Mouse (Mus musculus) limb, embryonic 13.5 days (tissue): ENCODE data around the gene Fam227b. TPM values are rescaled to one million over a fixed set of nuclear protein-coding genes. Genes with fewer than 3 reads are reported as not detected.

Source experiments
- ATAC-seq: fragments of 200-750 bp; cut with Nextera tagmentation; 2 replicates; pipeline ENCODE4 v1.8.0; 2017; ENCODE audit warnings: low read depth, moderate number of reproducible peaks, moderate TSS enrichment; ENCODE audit not compliant: low FRiP score
- H3K27ac ChIP-seq: fragments of 300-500 bp; sonication (generic); 2 replicates; pipeline ENCODE4 v1.5.1; 2015; ENCODE audit warnings: inconsistent platforms, mild to moderate bottlenecking, moderate library complexity
- H3K27me3 ChIP-seq: fragments of 300-500 bp; sonication (generic); 2 replicates; pipeline ENCODE4 v1.6.1; 2015; ENCODE audit warnings: mild to moderate bottlenecking, inconsistent platforms
- H3K36me3 ChIP-seq: fragments of 300-500 bp; sonication (generic); 2 replicates; pipeline ENCODE4 v1.6.1; 2015; ENCODE audit warnings: inconsistent platforms, mild to moderate bottlenecking, moderate library complexity
- H3K4me1 ChIP-seq: fragments of 300-500 bp; sonication (generic); 2 replicates; pipeline ENCODE4 v1.6.1; 2015; ENCODE audit warnings: inconsistent platforms
- H3K4me2 ChIP-seq: fragments of 300-500 bp; sonication (generic); replicated peaks from 2 replicates; pipeline ENCODE4 v1.6.1; 2015; ENCODE audit warnings: inconsistent platforms, mild to moderate bottlenecking, moderate library complexity
- H3K4me3 ChIP-seq: fragments of 300-500 bp; sonication (generic); 2 replicates; pipeline ENCODE4 v1.5.1; 2015; ENCODE audit warnings: moderate library complexity, mild to moderate bottlenecking, inconsistent platforms
- H3K9ac ChIP-seq: fragments of 300-500 bp; sonication (generic); 2 replicates; pipeline ENCODE4 v1.6.1; 2015; ENCODE audit warnings: mild to moderate bottlenecking, inconsistent platforms
- H3K9me3 ChIP-seq: fragments of 300-500 bp; sonication (generic); 2 replicates; pipeline ENCODE4 v1.6.1; 2016; ENCODE audit warnings: inconsistent platforms
- WGBS: fragments of 180-500 bp; shearing (Covaris S2); methylation state at CpG from one replicate; pipeline ENCODE4 v1.1.7; 2015; 5-methylcytosine and 5-hydroxymethylcytosine counted together
- polyA plus RNA-seq: library from polyadenylated mRNA; unstranded; fragments of >200 nt; fragmentation: Nextera tagmentation; extraction: Ambion mirVana; gene quantifications from 2 replicates; pipeline ENCODE4 v1.2.1, GENCODE M21; 2015

Fam227b gene
- polyA plus RNA-seq, 1 experiment from 2014 or later = not detected

DNA sequence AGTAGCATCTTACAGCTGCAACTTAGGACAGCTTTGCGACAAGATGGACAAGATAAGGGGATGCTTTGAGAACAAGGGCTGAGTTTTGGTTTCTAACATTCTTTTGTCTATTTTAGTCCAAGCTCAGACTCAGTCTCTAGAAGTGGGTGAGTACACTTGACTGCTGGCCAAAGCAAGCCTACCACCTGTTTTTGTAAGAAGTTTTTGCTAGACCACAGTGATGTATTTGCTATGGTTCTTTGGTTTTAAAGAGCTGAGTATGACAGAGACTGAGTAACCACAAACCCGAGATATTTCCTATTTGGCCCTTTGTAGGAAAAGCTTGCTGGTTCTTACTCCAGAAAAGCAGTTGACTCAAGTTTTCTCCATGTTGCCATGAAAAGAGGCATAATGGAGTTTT lies 203.6 kb downstream of the Fam227b start:
- no peak for ATAC-seq
- H3K27me3 ChIP-seq = no peaks in the 10 kb centered on the region
- 96% methylated on average over 2 of the region's 2 CpGs for WGBS
- no peaks in the 10 kb centered on the region for H3K4me1 ChIP-seq
- H3K27ac ChIP-seq = no peak overlapping the region
- no peak overlapping the region for H3K9ac ChIP-seq
- no peaks in the 10 kb centered on the region for H3K9me3 ChIP-seq
- no peak overlapping the region for H3K4me3 ChIP-seq
- H3K36me3 ChIP-seq = peaks cover 34% of the 10 kb centered on the region
- no peak overlapping the region for H3K4me2 ChIP-seq

DNA sequence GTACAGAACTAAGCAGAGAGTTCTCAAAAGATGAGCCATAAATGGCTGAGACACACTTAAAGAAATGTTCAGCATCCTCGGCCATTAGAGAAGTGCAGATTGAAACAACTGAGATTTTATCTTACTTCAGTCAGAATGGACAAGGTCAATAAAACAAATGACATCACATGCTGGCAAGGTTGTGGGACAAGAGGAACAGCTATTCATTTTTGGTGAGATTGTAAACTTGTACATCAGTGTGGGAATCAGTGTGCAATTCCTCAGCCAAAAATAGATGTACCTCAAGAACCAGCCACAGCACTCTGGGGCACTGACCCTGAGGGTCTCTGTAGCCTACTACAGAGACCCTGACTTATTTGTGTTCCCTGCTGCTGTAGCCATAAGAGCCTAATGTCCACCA lies 208.5 kb downstream of the Fam227b start:
- Histone ChIP-seq H3K4me3 (no peak overlapping the region), H3K27me3 (no peaks in the 10 kb centered on the region), H3K9ac (no peak overlapping the region), H3K27ac (no peak overlapping the region), H3K4me2 (no peak overlapping the region), H3K36me3 (peaks cover 24% of the 10 kb centered on the region), H3K4me1 (no peaks in the 10 kb centered on the region), H3K9me3 (no peaks in the 10 kb centered on the region)
- 69% methylated on average over 1 of the region's 1 CpGs for WGBS
- no peak for ATAC-seq

- H3K27ac ChIP-seq = no peak overlapping the region
- H3K4me3 ChIP-seq = no peak overlapping the region
- no peaks in the 10 kb centered on the region for H3K27me3 ChIP-seq
- 55% methylated on average over 6 of the region's 6 CpGs for WGBS
- no peak overlapping the region for H3K4me2 ChIP-seq
- ATAC-seq = no peak
- H3K9ac ChIP-seq = no peak overlapping the region
- H3K9me3 ChIP-seq = no peaks in the 10 kb centered on the region
- no peaks in the 10 kb centered on the region for H3K4me1 ChIP-seq
- H3K36me3 ChIP-seq = peaks cover 14% of the 10 kb centered on the region
Measured at GRCm38 (mm10) chr2:125941111-125941785, 210.6 kb downstream of the Fam227b start.

DNA sequence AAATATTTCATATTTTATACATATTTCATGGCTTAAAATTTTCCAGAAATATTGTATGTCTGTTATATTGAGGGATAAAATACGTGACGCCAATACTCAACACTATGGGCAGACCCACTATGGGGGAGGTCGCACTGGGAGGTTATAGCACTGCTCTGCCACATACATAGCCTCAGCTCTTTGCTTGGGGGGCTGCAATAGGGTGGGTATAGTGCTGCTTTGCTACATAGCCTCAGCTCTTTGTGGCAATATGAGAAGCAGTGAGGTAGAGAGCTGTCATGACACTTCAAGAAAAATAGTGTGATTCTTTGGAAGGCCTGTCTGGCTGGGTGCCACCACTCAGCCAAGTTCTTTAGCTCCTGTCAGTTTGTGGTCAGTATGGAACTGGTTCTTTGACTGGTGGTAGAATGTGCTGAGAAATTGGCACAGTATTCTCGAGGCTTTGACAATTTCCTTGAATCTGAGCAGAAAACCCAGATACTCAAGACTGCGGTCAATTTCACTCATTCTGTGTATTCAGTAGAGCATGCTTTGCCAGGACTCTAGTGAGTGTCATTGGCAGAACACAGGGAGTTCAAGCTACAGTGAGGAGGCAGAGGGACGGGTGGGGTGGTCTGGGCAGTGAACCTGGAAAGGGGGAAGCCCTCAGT lies 212.7 kb downstream of the Fam227b start:
- no peaks in the 10 kb centered on the region for H3K27me3 ChIP-seq
- H3K9ac ChIP-seq = no peak overlapping the region
- no peaks in the 10 kb centered on the region for H3K4me1 ChIP-seq
- H3K4me3 ChIP-seq = no peak overlapping the region
- H3K9me3 ChIP-seq = no peaks in the 10 kb centered on the region
- ATAC-seq = no peak
- H3K27ac ChIP-seq = no peak overlapping the region
- 83% methylated on average over 6 of the region's 6 CpGs for whole genome bisulfite sequencing
- peaks cover 13% of the 10 kb centered on the region for H3K36me3 ChIP-seq
- H3K4me2 ChIP-seq = no peak overlapping the region

DNA sequence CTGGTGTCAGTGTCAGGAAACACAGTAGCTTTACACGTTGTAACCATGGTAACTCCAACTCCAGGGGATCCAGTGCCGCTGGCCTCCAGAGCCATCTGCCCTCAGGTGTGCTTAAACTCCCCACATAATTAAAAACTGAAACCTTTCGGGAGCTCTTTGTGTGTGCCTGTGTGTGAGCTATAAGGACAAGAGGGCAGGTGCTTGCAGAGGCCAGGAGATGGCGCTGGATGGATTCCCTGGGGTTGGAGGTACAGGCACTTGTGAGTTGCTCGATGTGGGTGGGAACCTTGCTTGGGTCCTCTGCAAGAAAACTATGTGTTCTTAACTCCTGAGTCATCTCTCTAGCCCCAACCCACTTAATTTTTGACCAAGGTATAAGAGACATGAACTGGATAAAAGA lies 215.4 kb downstream of the Fam227b start:
- 51% methylated on average over 5 of the region's 5 CpGs for WGBS
- no peak for ATAC-seq
- no peaks in the 10 kb centered on the region for H3K9me3 ChIP-seq
- H3K27me3 ChIP-seq = no peaks in the 10 kb centered on the region
- H3K4me1 ChIP-seq = peaks cover 6% of the 10 kb centered on the region
- peaks cover 14% of the 10 kb centered on the region for H3K36me3 ChIP-seq
- no peak overlapping the region for H3K27ac ChIP-seq
- H3K4me3 ChIP-seq = no peak overlapping the region
- no peak overlapping the region for H3K4me2 ChIP-seq
- no peak overlapping the region for H3K9ac ChIP-seq

- Histone ChIP-seq H3K4me1 (peaks cover 6% of the 10 kb centered on the region), H3K36me3 (peaks cover 28% of the 10 kb centered on the region), H3K9ac (no peak overlapping the region), H3K4me3 (no peak overlapping the region), H3K9me3 (no peaks in the 10 kb centered on the region), H3K4me2 (no peak overlapping the region), H3K27ac (no peak overlapping the region), H3K27me3 (no peaks in the 10 kb centered on the region)
- ATAC-seq = no peak
- 66% methylated on average over 3 of the region's 3 CpGs for WGBS
Measured at GRCm38 (mm10) chr2:125933977-125934376, 217.8 kb downstream of the Fam227b start.

Other genes starting within 250 kb of the Fam227b start
- gene Fgf7, start 117.3 kb downstream of the Fam227b start, polyA plus RNA-seq = 11.1 and 13.2 TPM in 2 replicates
- gene Dtwd1, start 137 bp upstream of the Fam227b start, polyA plus RNA-seq = 27.3 and 30.4 TPM in 2 replicates
- not detected in 2 replicates for gene Gm17555, start 63.1 kb upstream of the Fam227b start, polyA plus RNA-seq